Mouse (Mus musculus) urinary bladder, postnatal 10 days (tissue): Measurements from ENCODE around the gene Lias.

Experiments used
- DNase-seq: peaks from one replicate; pipeline ENCODE4 v3.0.0; 2022; ENCODE audit warnings: low spot score

Lias gene

GRCm38 (mm10) chr5:65425251-65425650 lies 34.0 kb downstream of the Lias start:
- no peak for DNase-seq

- no peak for DNase-seq
Observed at GRCm38 (mm10) chr5:65428321-65428720, 37.0 kb downstream of the Lias start.

GRCm38 (mm10) chr5:65429441-65429840 lies 38.1 kb downstream of the Lias start:
- DNase-seq, result no peak

GRCm38 (mm10) chr5:65434471-65435362 lies 43.4 kb downstream of the Lias start:
- DNase-seq, result no peak

GRCm38 (mm10) chr5:65435363-65435805 lies 44.1 kb downstream of the Lias start:
- no peak for DNase-seq

- peak; percentile 91 for DNase-seq
Observed at GRCm38 (mm10) chr5:65435806-65436561, 44.7 kb downstream of the Lias start, which contains the start of gene Ugdh. Ugdh (minus strand) TSS chr5:65435949.

GRCm38 (mm10) chr5:65438041-65438440 lies 46.7 kb downstream of the Lias start:
- DNase-seq, result no peak

GRCm38 (mm10) chr5:65444981-65445380 lies 53.7 kb downstream of the Lias start:
- DNase-seq, result no peak

GRCm38 (mm10) chr5:65446756-65447155 lies 55.5 kb downstream of the Lias start:
- DNase-seq, result no peak

GRCm38 (mm10) chr5:65447826-65448225 lies 56.5 kb downstream of the Lias start:
- no peak for DNase-seq

GRCm38 (mm10) chr5:65448941-65449340 lies 57.6 kb downstream of the Lias start:
- no peak for DNase-seq

GRCm38 (mm10) chr5:65454771-65455170 lies 63.5 kb downstream of the Lias start:
- no peak for DNase-seq

- no peak for DNase-seq
Observed at GRCm38 (mm10) chr5:65457086-65457827, 66.0 kb downstream of the Lias start.

GRCm38 (mm10) chr5:65457846-65458245 lies 66.5 kb downstream of the Lias start:
- DNase-seq, result no peak

GRCm38 (mm10) chr5:65459454-65459853 lies 68.2 kb downstream of the Lias start:
- no peak for DNase-seq
